Mouse (Mus musculus): Measurements from ENCODE around the gene Retnlb. TPM values are rescaled to one million over a fixed set of nuclear protein-coding genes. Genes with fewer than 3 reads are reported as not detected.

The Retnlb gene
- polyA plus RNA-seq (2012; ENCODE audit: low replicate concordance): not detected in 2 replicates

DNA sequence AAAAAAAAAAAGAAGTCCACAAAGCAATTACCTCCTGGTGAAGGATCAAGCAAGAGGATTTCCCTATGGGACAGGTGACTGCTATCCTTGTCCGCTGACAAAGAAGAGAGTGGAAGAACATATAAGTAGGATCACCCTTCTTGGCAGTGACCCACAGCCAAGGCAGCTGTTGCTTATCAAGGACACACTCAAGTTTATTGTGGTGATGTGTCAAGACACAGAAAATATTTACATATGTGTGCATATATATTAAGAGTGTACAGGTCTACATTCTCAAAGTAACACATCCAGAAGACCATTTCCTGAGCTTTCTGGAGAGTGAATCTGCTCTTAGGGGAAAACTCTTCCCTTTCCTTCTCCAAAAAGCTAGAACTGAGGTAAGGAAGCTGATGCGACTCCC lies at the start of gene Retnlb:
Gene Retnlb (plus strand): TSS at position 162 of the 400 bp plus-strand sequence.

DNA sequence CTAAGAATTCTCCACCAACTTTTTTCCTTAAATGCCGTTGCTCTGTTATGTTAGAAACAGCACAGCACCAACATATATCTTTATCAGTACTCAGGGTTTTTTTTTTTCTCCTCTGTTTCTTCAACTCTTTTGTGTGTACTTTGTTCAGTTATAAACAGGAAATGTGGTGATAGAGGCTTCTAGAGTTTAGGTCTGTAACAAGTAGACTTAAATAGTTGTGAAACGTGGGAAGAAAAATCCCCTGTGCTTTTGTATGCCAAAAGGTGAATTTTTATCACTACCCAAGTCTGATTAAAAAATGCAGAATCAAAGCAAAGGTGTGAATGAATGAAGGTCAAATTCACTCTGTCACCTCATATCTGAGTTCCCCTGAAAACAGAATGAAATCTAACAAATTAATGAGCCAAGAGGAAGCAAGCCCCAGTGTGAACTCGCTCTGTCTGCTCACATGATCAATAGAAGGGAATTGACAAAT lies 44.6 kb upstream of the Retnlb start, which contains the start of gene Trat1:
Gene Trat1 (minus strand): TSS at position 51 of the 475 bp plus-strand sequence.

DNA sequence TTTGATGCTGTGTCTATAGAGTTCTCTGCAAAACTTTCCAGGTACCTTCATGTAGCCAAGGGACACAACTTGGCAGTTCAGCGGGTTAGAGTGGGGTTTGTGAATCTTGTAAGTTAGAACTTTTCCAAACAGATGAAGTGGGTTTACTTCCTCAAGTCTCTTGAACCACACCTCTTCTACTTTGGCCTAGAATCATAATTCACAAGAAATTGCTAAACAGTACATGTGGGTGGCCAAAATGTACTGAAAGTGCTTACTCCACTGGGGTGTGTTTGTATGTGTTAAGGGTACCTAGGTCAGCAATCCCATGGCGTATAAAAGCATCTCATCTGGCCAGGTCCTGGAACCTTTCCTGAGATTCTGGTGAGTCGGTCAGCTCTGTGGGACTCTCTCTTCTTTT lies 25.6 kb downstream of the Retnlb start, which contains the start of gene Retnla:
Gene Retnla (plus strand): TSS at position 286 of the 400 bp plus-strand sequence.

Other genes starting within 250 kb of the Retnlb start
- gene Trat1, start 44.8 kb upstream of the Retnlb start, polyA plus RNA-seq (2012; ENCODE audit: low replicate concordance): 0.03 TPM in 1 of 2 replicates, not detected in the other
- not detected in 2 replicates for gene Retnla, start 25.7 kb downstream of the Retnlb start, polyA plus RNA-seq (2012; ENCODE audit: low replicate concordance)
- gene Retnlg, start 55.8 kb downstream of the Retnlb start, polyA plus RNA-seq (2012; ENCODE audit: low replicate concordance): 1.0 TPM in 1 of 2 replicates, not detected in the other
- gene Dzip3, start 177.3 kb downstream of the Retnlb start, polyA plus RNA-seq (2012; ENCODE audit: low replicate concordance): 12.7 and 13.6 TPM in 2 replicates
- 1.4 and 6.9 TPM in 2 replicates for gene Cip2a, start 177.3 kb downstream of the Retnlb start, polyA plus RNA-seq (2012; ENCODE audit: low replicate concordance)
- 0.02 TPM in 1 of 2 replicates, not detected in the other for gene Myh15, start 240.6 kb downstream of the Retnlb start, polyA plus RNA-seq (2012; ENCODE audit: low replicate concordance)